Mouse (Mus musculus): ENCODE results near the gene Dnm1.

GRCm38 (mm10) chr2:32387706-32388490 lies 34.8 kb upstream of the Dnm1 start, which contains the start of gene Lcn2:
- TF ChIP-seq CTCF (IDR thresholded peaks at IDR 0.05; ENCODE audit: borderline replicate concordance, insufficient read depth, low read length) (no peak), POLR2A (IDR thresholded peaks at IDR 0.05; ENCODE audit: low read depth, low read length) (no peak)
